Mouse (Mus musculus) lung, embryonic 15.5 days (tissue): Measurements from ENCODE around the gene Exoc1. TPM values are rescaled to one million over a fixed set of nuclear protein-coding genes. Genes with fewer than 3 reads are reported as not detected.

Experiments used
- ATAC-seq: fragments of 200-750 bp; cut with Nextera tagmentation; 2 replicates; pipeline ENCODE4 v1.8.0; 2017; ENCODE audit warnings: moderate number of reproducible peaks, borderline replicate concordance; ENCODE audit not compliant: low FRiP score, low TSS enrichment; ENCODE audit errors: extremely low read depth
- H3K27ac ChIP-seq: fragments of 300-500 bp; sonication (generic); 2 replicates; pipeline ENCODE4 v1.5.1; 2015; ENCODE audit warnings: moderate library complexity, mild to moderate bottlenecking, inconsistent platforms
- H3K27me3 ChIP-seq: fragments of 300-500 bp; sonication (generic); 2 replicates; pipeline ENCODE4 v1.6.1; 2015; ENCODE audit warnings: inconsistent platforms
- H3K36me3 ChIP-seq: fragments of 300-500 bp; sonication (generic); 2 replicates; pipeline ENCODE4 v1.6.1; 2015; ENCODE audit warnings: inconsistent platforms
- H3K4me1 ChIP-seq: fragments of 300-500 bp; sonication (generic); 2 replicates; pipeline ENCODE4 v1.6.1; 2015; ENCODE audit warnings: inconsistent platforms
- H3K4me2 ChIP-seq: fragments of 300-500 bp; sonication (generic); 2 replicates; pipeline ENCODE4 v1.6.1; 2015; ENCODE audit warnings: inconsistent platforms, mild to moderate bottlenecking, moderate library complexity
- H3K4me3 ChIP-seq: fragments of 300-500 bp; sonication (generic); 2 replicates; pipeline ENCODE4 v1.5.1; 2015; ENCODE audit warnings: mild to moderate bottlenecking, inconsistent platforms
- H3K9ac ChIP-seq: fragments of 300-500 bp; sonication (generic); 2 replicates; pipeline ENCODE4 v1.6.1; 2015; ENCODE audit warnings: inconsistent platforms
- H3K9me3 ChIP-seq: fragments of 300-500 bp; sonication (generic); 2 replicates; pipeline ENCODE4 v1.6.1; 2016; ENCODE audit warnings: inconsistent platforms
- WGBS: fragments of 180-500 bp; shearing (Covaris S2); methylation state at CpG from one replicate; pipeline ENCODE4 v1.1.7; 2015; 5-methylcytosine and 5-hydroxymethylcytosine counted together
- polyA plus RNA-seq: library from polyadenylated mRNA; unstranded; fragments of >200 nt; fragmentation: Nextera tagmentation; extraction: Ambion mirVana; gene quantifications from 2 replicates; pipeline ENCODE4 v1.2.1, GENCODE M21; 2015

Exoc1 gene
- polyA plus RNA-seq, 1 experiment from 2014 or later, result 28.5 TPM

- Histone ChIP-seq H3K36me3 (peaks cover 79% of the 10 kb centered on the region), H3K4me2 (no peak overlapping the region), H3K27ac (no peak overlapping the region), H3K9me3 (no peaks in the 10 kb centered on the region), H3K4me1 (no peaks in the 10 kb centered on the region), H3K27me3 (no peaks in the 10 kb centered on the region), H3K4me3 (no peak overlapping the region), H3K9ac (no peak overlapping the region)
- ATAC-seq, result no peak
- 89% methylated on average over 8 of the region's 8 CpGs for WGBS
Measured at GRCm38 (mm10) chr5:76615276-76615675, 86.2 kb downstream of the Exoc1 start.

DNA sequence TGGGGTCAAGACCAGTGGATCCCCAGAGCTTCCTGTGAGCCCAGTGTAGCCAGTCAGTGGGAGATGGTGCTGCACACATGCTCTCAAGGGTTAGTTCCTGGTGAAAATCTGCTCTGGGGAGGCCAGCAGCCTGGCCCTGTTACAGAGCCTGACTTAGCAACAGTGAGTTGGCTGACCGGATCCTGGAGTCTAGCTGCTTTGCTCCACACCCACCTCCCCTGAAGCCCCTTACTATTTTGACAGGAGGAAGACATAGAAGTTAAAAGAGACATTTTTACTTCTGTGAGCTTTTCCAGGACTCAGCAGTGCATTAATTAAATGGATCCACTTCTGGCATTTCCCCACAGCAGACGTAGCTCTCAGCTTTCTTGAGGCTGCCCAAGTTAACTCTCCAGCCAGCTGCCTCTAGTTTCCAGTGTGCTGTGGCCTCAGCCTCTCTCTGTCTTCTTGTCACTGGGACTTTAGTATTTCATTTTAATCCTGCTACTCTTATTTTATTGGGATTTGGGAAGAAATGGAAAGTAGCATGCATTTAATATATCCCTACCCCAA is 87.2 kb downstream of the Exoc1 start:
- peaks cover 72% of the 10 kb centered on the region for H3K36me3 ChIP-seq
- no peaks in the 10 kb centered on the region for H3K27me3 ChIP-seq
- no peak overlapping the region for H3K4me3 ChIP-seq
- no peak overlapping the region for H3K4me2 ChIP-seq
- H3K9ac ChIP-seq, result no peak overlapping the region
- H3K27ac ChIP-seq, result no peak overlapping the region
- no peak for ATAC-seq
- no peaks in the 10 kb centered on the region for H3K9me3 ChIP-seq
- no peaks in the 10 kb centered on the region for H3K4me1 ChIP-seq
- WGBS, result 93% methylated on average over 2 of the region's 2 CpGs

GRCm38 (mm10) chr5:76618750-76619149 is 89.6 kb downstream of the Exoc1 start:
- no peak overlapping the region for H3K27ac ChIP-seq
- H3K9ac ChIP-seq, result no peak overlapping the region
- H3K9me3 ChIP-seq, result no peaks in the 10 kb centered on the region
- H3K4me1 ChIP-seq, result no peaks in the 10 kb centered on the region
- no peak for ATAC-seq
- no peaks in the 10 kb centered on the region for H3K27me3 ChIP-seq
- no peak overlapping the region for H3K4me2 ChIP-seq
- H3K4me3 ChIP-seq, result no peak overlapping the region
- WGBS, result 76% methylated on average over 7 of the region's 7 CpGs
- peaks cover 63% of the 10 kb centered on the region for H3K36me3 ChIP-seq

Other genes starting within 250 kb of the Exoc1 start
- gene Clock, start 224.5 kb upstream of the Exoc1 start, polyA plus RNA-seq, result 11.7 and 13.5 TPM in 2 replicates
- not detected in 2 replicates for gene Pdcl2, start 198.2 kb upstream of the Exoc1 start, polyA plus RNA-seq
- gene Nmu, start 165.5 kb upstream of the Exoc1 start, polyA plus RNA-seq, result 0.19 and 0.26 TPM in 2 replicates
- gene Gm7271, start 45.3 kb upstream of the Exoc1 start, polyA plus RNA-seq, result not detected in 2 replicates
- gene Cep135, start 59.4 kb downstream of the Exoc1 start, polyA plus RNA-seq, result 8.5 and 9.1 TPM in 2 replicates
- gene C530008M17Rik, start 127.2 kb downstream of the Exoc1 start, polyA plus RNA-seq, result 12.2 TPM in 2 replicates